Mouse (Mus musculus): ENCODE results near the gene Dapk1. TPM values are rescaled to one million over a fixed set of nuclear protein-coding genes. Genes with fewer than 3 reads are reported as not detected.

Gene Dapk1
- polyA plus RNA-seq, 1 experiment from 2014 or later, result 34.1 TPM

DNA sequence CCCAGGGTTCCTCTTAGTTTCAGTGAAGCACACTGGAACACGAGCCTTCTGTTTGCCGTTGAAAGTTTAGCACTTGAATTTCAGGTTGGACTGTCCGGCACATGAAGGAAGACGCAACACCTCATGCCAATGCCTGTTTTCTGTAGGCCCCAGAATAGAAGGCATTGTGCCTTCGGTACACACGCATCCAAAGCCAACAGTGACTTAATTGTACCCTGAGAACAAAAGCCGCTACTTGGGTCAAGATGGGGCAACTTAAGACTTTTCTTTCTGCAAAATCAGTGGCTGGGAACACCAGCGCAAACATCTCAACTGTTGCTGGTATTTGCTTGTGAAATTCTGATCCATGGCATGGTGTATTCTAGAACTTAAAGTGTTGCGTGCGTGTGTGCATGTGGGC lies 63.1 kb downstream of the Dapk1 start:
- no peaks in the 10 kb centered on the region for H3K4me1 ChIP-seq (ENCODE audit: control insufficient read depth, insufficient read depth, low read length)
- H3K27me3 ChIP-seq (replicated peaks; ENCODE audit: control insufficient read depth, insufficient read depth, low read length), result no peaks in the 10 kb centered on the region
- 87% methylated on average over 10 of the region's 10 CpGs for WGBS
- H3K27ac ChIP-seq (ENCODE audit: low read depth, low read length), result no peak overlapping the region
- no peak overlapping the region for H3K4me3 ChIP-seq (ENCODE audit: low read depth, low read length)
- no peak overlapping the region for H3K4me2 ChIP-seq (ENCODE audit: low read length)
- DNase-seq (ENCODE audit: low spot score) (no peak), ATAC-seq (no peak)
- H3K36me3 ChIP-seq (ENCODE audit: control insufficient read depth, insufficient read depth, low read length), result no peaks in the 10 kb centered on the region
- no peaks in the 10 kb centered on the region for H3K9me3 ChIP-seq (replicated peaks; ENCODE audit: control insufficient read depth, low read length)
- no peak overlapping the region for H3K9ac ChIP-seq (ENCODE audit: low read length)

DNA sequence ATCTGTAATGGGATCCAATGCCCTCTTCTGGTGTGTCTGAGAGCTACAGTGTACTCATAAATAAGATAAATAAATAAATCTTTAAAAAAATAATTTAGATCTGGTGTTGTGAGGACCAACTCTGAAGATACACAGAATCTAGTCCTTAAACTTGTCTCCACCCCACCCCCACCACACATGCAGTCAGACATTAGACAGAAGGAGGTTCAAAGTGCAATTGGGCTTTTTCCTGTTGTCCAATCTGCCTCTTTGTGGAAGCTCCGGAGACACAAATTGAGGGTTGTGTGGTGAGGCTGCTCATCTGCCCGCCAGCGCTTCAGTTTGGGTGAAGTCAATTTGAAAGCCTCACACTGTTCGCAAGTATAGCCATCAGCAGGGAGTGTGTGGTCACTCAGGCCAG lies 63.7 kb downstream of the Dapk1 start:
- ATAC-seq (no peak), DNase-seq (ENCODE audit: low spot score) (no peak)
- Histone ChIP-seq H3K4me3 (ENCODE audit: low read depth, low read length) (no peak overlapping the region), H3K4me2 (ENCODE audit: low read length) (no peak overlapping the region), H3K27ac (ENCODE audit: low read depth, low read length) (no peak overlapping the region), H3K9ac (ENCODE audit: low read length) (no peak overlapping the region), H3K36me3 (ENCODE audit: control insufficient read depth, insufficient read depth, low read length) (no peaks in the 10 kb centered on the region), H3K9me3 (replicated peaks; ENCODE audit: control insufficient read depth, low read length) (no peaks in the 10 kb centered on the region), H3K4me1 (ENCODE audit: control insufficient read depth, insufficient read depth, low read length) (no peaks in the 10 kb centered on the region), H3K27me3 (replicated peaks; ENCODE audit: control insufficient read depth, insufficient read depth, low read length) (no peaks in the 10 kb centered on the region)
- 94% methylated on average over 4 of the region's 4 CpGs for WGBS

DNA sequence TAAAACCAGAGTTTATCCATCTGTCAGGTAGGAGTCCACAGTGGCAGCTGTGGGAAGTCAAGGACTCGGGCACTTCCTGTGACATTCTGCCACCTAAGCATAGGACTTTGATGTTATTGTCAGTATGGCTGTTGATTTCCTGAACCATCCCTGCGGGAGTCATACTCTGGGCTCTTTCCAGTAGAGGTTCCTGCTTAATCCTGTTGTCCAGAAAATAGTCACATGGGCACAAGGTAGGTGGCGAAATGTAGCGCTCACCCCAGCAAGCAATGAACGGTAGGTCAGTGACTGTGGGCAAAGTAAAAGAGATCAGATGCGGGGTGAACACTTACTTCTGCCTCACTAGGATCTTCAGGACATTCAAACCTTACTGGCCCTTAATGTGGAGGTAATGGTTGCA lies 66.3 kb downstream of the Dapk1 start:
- H3K27ac ChIP-seq (ENCODE audit: low read depth, low read length), result no peak overlapping the region
- ATAC-seq (no peak), DNase-seq (ENCODE audit: low spot score) (no peak)
- no peak overlapping the region for H3K4me3 ChIP-seq (ENCODE audit: low read depth, low read length)
- no peak overlapping the region for H3K9ac ChIP-seq (ENCODE audit: low read length)
- no peaks in the 10 kb centered on the region for H3K9me3 ChIP-seq (replicated peaks; ENCODE audit: control insufficient read depth, low read length)
- no peaks in the 10 kb centered on the region for H3K4me1 ChIP-seq (ENCODE audit: control insufficient read depth, insufficient read depth, low read length)
- WGBS, result 88% methylated on average over 6 of the region's 6 CpGs
- no peaks in the 10 kb centered on the region for H3K27me3 ChIP-seq (replicated peaks; ENCODE audit: control insufficient read depth, insufficient read depth, low read length)
- no peak overlapping the region for H3K4me2 ChIP-seq (ENCODE audit: low read length)
- no peaks in the 10 kb centered on the region for H3K36me3 ChIP-seq (ENCODE audit: control insufficient read depth, insufficient read depth, low read length)

DNA sequence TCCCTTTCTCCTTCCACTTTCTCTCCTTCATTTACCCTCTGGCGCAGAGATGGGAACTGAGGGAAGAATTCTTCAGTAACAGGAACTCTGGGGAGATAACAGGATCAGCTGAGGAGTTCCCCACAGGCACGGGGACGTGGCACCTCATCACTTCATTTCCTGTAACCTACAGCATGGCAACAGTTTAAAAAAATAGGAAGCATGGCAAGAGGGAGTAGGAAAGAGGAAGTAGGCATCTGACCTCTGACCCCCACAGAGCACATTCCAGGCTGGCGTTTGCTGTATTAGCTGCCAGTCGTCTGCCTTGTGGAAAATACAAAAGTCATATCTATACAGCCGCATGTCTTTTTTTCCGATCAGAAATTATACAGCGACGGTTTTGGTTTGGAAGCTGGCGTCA lies 68.9 kb downstream of the Dapk1 start:
- H3K4me2 ChIP-seq (ENCODE audit: low read length), result no peak overlapping the region
- no peak for DNase-seq (ENCODE audit: low spot score)
- no peak overlapping the region for H3K9ac ChIP-seq (ENCODE audit: low read length)
- no peaks in the 10 kb centered on the region for H3K9me3 ChIP-seq (replicated peaks; ENCODE audit: control insufficient read depth, low read length)
- 83% methylated on average over 10 of the region's 10 CpGs for WGBS
- no peak for ATAC-seq
- H3K4me3 ChIP-seq (ENCODE audit: low read depth, low read length), result no peak overlapping the region
- H3K36me3 ChIP-seq (ENCODE audit: control insufficient read depth, insufficient read depth, low read length), result no peaks in the 10 kb centered on the region
- no peaks in the 10 kb centered on the region for H3K27me3 ChIP-seq (replicated peaks; ENCODE audit: control insufficient read depth, insufficient read depth, low read length)
- no peak overlapping the region for H3K27ac ChIP-seq (ENCODE audit: low read depth, low read length)
- no peaks in the 10 kb centered on the region for H3K4me1 ChIP-seq (ENCODE audit: control insufficient read depth, insufficient read depth, low read length)

DNA sequence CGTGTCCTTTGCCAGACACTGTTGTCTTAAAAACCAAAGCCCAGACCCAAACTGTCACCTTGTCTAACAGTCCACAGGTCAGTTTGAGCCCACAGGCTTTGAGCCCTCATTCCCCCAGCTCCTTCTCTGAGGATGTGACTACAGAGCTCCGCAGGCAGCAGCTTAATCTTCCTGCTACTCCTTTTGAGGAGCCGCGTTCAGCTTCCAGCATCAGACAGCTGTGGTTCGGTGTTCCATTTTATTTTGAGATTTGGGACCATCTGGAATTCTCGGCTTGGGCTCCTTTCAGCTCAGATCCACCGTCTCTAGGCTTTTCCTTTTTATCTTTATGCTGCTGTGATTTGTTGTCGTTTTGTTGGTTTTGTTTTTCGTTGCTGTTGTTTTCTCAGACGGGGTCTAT lies 69.5 kb downstream of the Dapk1 start:
- no peaks in the 10 kb centered on the region for H3K9me3 ChIP-seq (replicated peaks; ENCODE audit: control insufficient read depth, low read length)
- DNase-seq (ENCODE audit: low spot score) (no peak), ATAC-seq (no peak)
- no peak overlapping the region for H3K9ac ChIP-seq (ENCODE audit: low read length)
- H3K4me1 ChIP-seq (ENCODE audit: control insufficient read depth, insufficient read depth, low read length), result no peaks in the 10 kb centered on the region
- no peak overlapping the region for H3K4me3 ChIP-seq (ENCODE audit: low read depth, low read length)
- no peak overlapping the region for H3K27ac ChIP-seq (ENCODE audit: low read depth, low read length)
- H3K36me3 ChIP-seq (ENCODE audit: control insufficient read depth, insufficient read depth, low read length), result no peaks in the 10 kb centered on the region
- H3K4me2 ChIP-seq (ENCODE audit: low read length), result no peak overlapping the region
- no peaks in the 10 kb centered on the region for H3K27me3 ChIP-seq (replicated peaks; ENCODE audit: control insufficient read depth, insufficient read depth, low read length)
- WGBS, result 62% methylated on average over 10 of the region's 10 CpGs

DNA sequence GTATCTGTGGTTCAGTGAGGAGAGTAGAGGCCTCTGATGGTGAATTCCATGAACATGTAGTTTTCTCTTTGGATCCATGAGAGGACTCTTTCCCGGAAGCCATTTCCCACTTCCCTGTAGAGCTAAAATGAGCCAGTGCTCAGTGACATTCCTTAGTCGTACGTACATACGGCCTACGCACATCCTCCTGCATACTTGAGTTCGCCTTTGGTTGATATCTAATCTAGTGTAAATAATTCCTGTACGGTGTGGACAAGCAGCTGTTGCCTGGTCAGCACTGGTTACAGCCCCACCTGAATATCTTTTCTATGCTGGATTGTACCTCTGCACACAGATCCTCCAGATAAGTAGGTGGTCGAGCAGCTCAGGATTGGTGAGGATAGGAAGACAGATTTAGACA lies 70.5 kb downstream of the Dapk1 start:
- Histone ChIP-seq H3K27me3 (replicated peaks; ENCODE audit: control insufficient read depth, insufficient read depth, low read length) (no peaks in the 10 kb centered on the region), H3K9me3 (replicated peaks; ENCODE audit: control insufficient read depth, low read length) (no peaks in the 10 kb centered on the region), H3K27ac (ENCODE audit: low read depth, low read length) (no peak overlapping the region), H3K36me3 (ENCODE audit: control insufficient read depth, insufficient read depth, low read length) (no peaks in the 10 kb centered on the region), H3K9ac (ENCODE audit: low read length) (no peak overlapping the region), H3K4me3 (ENCODE audit: low read depth, low read length) (no peak overlapping the region), H3K4me1 (ENCODE audit: control insufficient read depth, insufficient read depth, low read length) (no peaks in the 10 kb centered on the region), H3K4me2 (ENCODE audit: low read length) (no peak overlapping the region)
- ATAC-seq (no peak), DNase-seq (ENCODE audit: low spot score) (no peak)
- 94% methylated on average over 8 of the region's 8 CpGs for WGBS

DNA sequence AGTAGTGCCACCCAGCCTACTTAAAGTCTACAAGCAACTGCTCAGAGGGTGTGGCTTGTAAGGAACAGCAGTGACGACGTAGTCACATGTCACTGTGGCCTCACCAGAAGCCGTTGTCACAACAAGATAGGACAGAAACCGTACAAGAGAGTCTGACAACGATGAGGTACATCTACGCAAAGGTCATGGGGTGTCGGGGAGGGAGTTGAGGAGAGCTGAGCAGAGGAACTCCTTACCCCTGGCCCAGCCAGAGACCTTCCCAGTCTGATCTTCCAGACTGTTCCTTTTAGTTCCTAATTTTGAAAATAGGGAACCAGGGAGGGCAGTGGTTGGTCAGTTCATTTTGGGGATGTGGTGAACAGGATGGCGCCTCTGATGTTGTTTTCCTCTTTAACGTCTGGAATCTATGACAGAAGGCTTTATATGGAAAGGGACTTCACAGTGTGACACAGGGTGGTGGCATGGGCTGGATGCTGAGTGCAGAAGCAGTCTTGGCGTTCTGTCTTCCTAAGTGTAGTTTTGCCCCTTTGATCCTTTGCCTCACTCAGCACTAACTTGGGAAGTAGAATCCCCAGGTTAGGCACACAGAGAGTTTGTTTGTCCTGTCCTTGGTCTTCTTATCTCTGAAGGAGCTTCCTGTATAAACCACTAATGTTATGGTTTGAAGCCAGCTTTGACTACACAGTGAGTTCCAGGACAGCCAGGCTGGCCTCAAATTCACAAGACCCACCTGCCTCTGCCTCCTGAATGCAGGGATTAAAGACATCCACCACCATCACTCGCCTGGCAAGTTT lies 71.3 kb downstream of the Dapk1 start:
- H3K4me2 ChIP-seq (ENCODE audit: low read length), result no peak overlapping the region
- 95% methylated on average over 11 of the region's 11 CpGs for WGBS
- no peak overlapping the region for H3K27ac ChIP-seq (ENCODE audit: low read depth, low read length)
- H3K9ac ChIP-seq (ENCODE audit: low read length), result no peak overlapping the region
- DNase-seq (ENCODE audit: low spot score) (no peak), ATAC-seq (no peak)
- no peaks in the 10 kb centered on the region for H3K36me3 ChIP-seq (ENCODE audit: control insufficient read depth, insufficient read depth, low read length)
- no peaks in the 10 kb centered on the region for H3K9me3 ChIP-seq (replicated peaks; ENCODE audit: control insufficient read depth, low read length)
- no peak overlapping the region for H3K4me3 ChIP-seq (ENCODE audit: low read depth, low read length)
- H3K4me1 ChIP-seq (ENCODE audit: control insufficient read depth, insufficient read depth, low read length), result no peaks in the 10 kb centered on the region
- H3K27me3 ChIP-seq (replicated peaks; ENCODE audit: control insufficient read depth, insufficient read depth, low read length), result no peaks in the 10 kb centered on the region

DNA sequence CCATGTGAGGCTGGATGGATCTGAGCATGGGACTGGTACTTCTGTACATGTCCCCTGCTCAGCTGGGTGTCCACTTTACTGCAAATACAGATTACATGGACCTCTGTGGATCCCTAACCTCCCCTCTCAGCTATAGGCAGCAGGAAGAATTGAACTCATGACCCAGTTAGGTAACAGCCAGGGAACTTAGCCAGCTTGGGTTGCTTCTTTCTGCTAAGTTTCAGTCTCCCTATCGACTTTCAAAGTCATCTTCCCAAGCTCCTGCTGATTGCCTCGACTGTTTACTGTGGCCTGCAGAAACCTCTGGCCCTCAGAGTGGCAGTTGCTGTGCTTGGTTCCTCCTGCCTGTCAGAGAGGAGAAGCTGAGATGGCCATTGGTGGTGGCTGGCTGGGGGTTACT lies 72.6 kb downstream of the Dapk1 start:
- no peaks in the 10 kb centered on the region for H3K9me3 ChIP-seq (replicated peaks; ENCODE audit: control insufficient read depth, low read length)
- H3K36me3 ChIP-seq (ENCODE audit: control insufficient read depth, insufficient read depth, low read length), result no peaks in the 10 kb centered on the region
- H3K27ac ChIP-seq (ENCODE audit: low read depth, low read length), result no peak overlapping the region
- no peak overlapping the region for H3K9ac ChIP-seq (ENCODE audit: low read length)
- no peak overlapping the region for H3K4me2 ChIP-seq (ENCODE audit: low read length)
- H3K27me3 ChIP-seq (replicated peaks; ENCODE audit: control insufficient read depth, insufficient read depth, low read length), result no peaks in the 10 kb centered on the region
- peaks cover 4% of the 10 kb centered on the region; the same call in 1 of the 2 replicates for H3K4me1 ChIP-seq (ENCODE audit: control insufficient read depth, insufficient read depth, low read length)
- WGBS, result 63% methylated on average over 2 of the region's 2 CpGs
- DNase-seq (ENCODE audit: low spot score), result no peak
- no peak overlapping the region for H3K4me3 ChIP-seq (ENCODE audit: low read depth, low read length)
- ATAC-seq, result no peak

DNA sequence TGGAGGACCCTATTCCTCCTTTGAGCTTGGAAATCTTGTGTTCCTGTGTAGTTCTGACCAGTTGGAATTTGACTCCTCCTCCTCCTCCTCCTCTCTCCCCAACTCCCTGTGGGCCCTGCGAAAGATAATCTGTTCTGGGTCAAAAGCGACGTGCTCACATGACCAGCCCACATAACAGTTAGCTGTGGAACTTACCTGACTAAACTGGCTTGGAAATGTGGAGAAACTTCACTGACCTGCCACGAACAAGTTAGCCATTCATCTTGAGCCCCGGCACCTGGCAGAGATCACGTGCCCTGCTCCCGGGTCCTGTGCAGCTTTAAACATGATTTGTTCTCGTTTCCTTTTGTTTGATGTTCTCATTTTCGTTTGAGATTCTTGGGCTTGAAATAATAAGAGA lies 73.2 kb downstream of the Dapk1 start:
- H3K4me3 ChIP-seq (ENCODE audit: low read depth, low read length), result no peak overlapping the region
- DNase-seq (ENCODE audit: low spot score) (no peak), ATAC-seq (no peak)
- H3K9me3 ChIP-seq (replicated peaks; ENCODE audit: control insufficient read depth, low read length), result no peaks in the 10 kb centered on the region
- peaks cover 4% of the 10 kb centered on the region; the same call in 1 of the 2 replicates for H3K4me1 ChIP-seq (ENCODE audit: control insufficient read depth, insufficient read depth, low read length)
- WGBS, result 55% methylated on average over 9 of the region's 9 CpGs
- H3K4me2 ChIP-seq (ENCODE audit: low read length), result no peak overlapping the region
- no peak overlapping the region for H3K9ac ChIP-seq (ENCODE audit: low read length)
- H3K27ac ChIP-seq (ENCODE audit: low read depth, low read length), result no peak overlapping the region
- no peaks in the 10 kb centered on the region for H3K36me3 ChIP-seq (ENCODE audit: control insufficient read depth, insufficient read depth, low read length)
- no peaks in the 10 kb centered on the region for H3K27me3 ChIP-seq (replicated peaks; ENCODE audit: control insufficient read depth, insufficient read depth, low read length)

Measured in forebrain, embryonic 14.5 days (tissue).